Mouse (Mus musculus) gonadal fat pad, adult 2 months (tissue): Measurements from ENCODE around the gene Icam1. TPM values are rescaled to one million over a fixed set of nuclear protein-coding genes. Genes with fewer than 3 reads are reported as not detected.

ENCODE experiments used
- DNase-seq: peaks from one replicate; pipeline ENCODE4 v3.0.0-alpha.2; 2012; ENCODE audit warnings: low read depth
- polyA plus RNA-seq: library from polyadenylated mRNA; depleted of rRNA; stranded (reverse); fragments of >200 nt; gene quantifications from 2 replicates; pipeline ENCODE4 v1.2.3, GENCODE M21; 2012; rRNA removed

Gene Icam1
- polyA plus RNA-seq, 1 experiment: 20.8 TPM

- DNase-seq: no peak
Measured at GRCm38 (mm10) chr9:21051578-21051977, 35.8 kb downstream of the Icam1 start.

- no peak for DNase-seq
Measured at GRCm38 (mm10) chr9:21062928-21063327, 47.1 kb downstream of the Icam1 start.

GRCm38 (mm10) chr9:21067006-21067684 lies 51.4 kb downstream of the Icam1 start, which contains the start of gene Zglp1:
Zglp1 (minus strand) TSS chr9:21067093.
- DNase-seq: no peak

GRCm38 (mm10) chr9:21072641-21073040 lies 56.9 kb downstream of the Icam1 start:
- DNase-seq: no peak

- no peak for DNase-seq
Measured at GRCm38 (mm10) chr9:21073044-21073840, 57.5 kb downstream of the Icam1 start, which contains the start of the genes Gm49373 and Fdx1l. Gm49373 (minus strand) TSS chr9:21073096. Fdx1l (minus strand) TSS chr9:21073614.

- no peak for DNase-seq
Measured at GRCm38 (mm10) chr9:21074173-21074572, 58.4 kb downstream of the Icam1 start.

GRCm38 (mm10) chr9:21075625-21076024 lies 59.8 kb downstream of the Icam1 start:
- no peak for DNase-seq

Other genes with a start within 250 kb of the Icam1 start
- gene Col5a3, start 200.9 kb upstream of the Icam1 start, polyA plus RNA-seq: 76.0 and 138 TPM in 2 replicates
- not detected in 2 replicates for gene Rdh8, start 197.5 kb upstream of the Icam1 start, polyA plus RNA-seq
- 64.6 and 88.0 TPM in 2 replicates for gene A230050P20Rik, start 147.3 kb upstream of the Icam1 start, polyA plus RNA-seq
- gene Angptl6, start 136.3 kb upstream of the Icam1 start, polyA plus RNA-seq: 4.7 and 5.4 TPM in 2 replicates
- 38.7 TPM in 2 replicates for gene Ppan, start 127.8 kb upstream of the Icam1 start, polyA plus RNA-seq
- gene Eif3g, start 117.4 kb upstream of the Icam1 start, polyA plus RNA-seq: 128 and 129 TPM in 2 replicates
- 16.1 TPM in 2 replicates for gene Dnmt1, start 56.1 kb upstream of the Icam1 start, polyA plus RNA-seq
- gene S1pr2, start 39.2 kb upstream of the Icam1 start, polyA plus RNA-seq: 5.9 and 6.5 TPM in 2 replicates
- gene Mrpl4, start 13.2 kb upstream of the Icam1 start, polyA plus RNA-seq: 76.1 and 83.2 TPM in 2 replicates
- 0.11 and 0.37 TPM in 2 replicates for gene Icam4, start 13.4 kb downstream of the Icam1 start, polyA plus RNA-seq
- 0.22 and 0.30 TPM in 2 replicates for gene Icam5, start 16.1 kb downstream of the Icam1 start, polyA plus RNA-seq
- gene Zglp1, start 51.1 kb downstream of the Icam1 start, polyA plus RNA-seq: not detected in 2 replicates
- 0.13 and 0.27 TPM in 2 replicates for gene Gm49373, start 57.1 kb downstream of the Icam1 start, polyA plus RNA-seq
- gene Fdx1l, start 57.6 kb downstream of the Icam1 start, polyA plus RNA-seq: 46.8 and 63.4 TPM in 2 replicates
- gene Gm38431, start 76.0 kb downstream of the Icam1 start, polyA plus RNA-seq: 0.90 and 4.4 TPM in 2 replicates
- 39.2 and 46.2 TPM in 2 replicates for gene Raver1, start 76.0 kb downstream of the Icam1 start, polyA plus RNA-seq
- gene Tyk2, start 115.3 kb downstream of the Icam1 start, polyA plus RNA-seq: 23.5 and 28.4 TPM in 2 replicates
- 49.6 and 72.2 TPM in 2 replicates for gene Cdc37, start 134.0 kb downstream of the Icam1 start, polyA plus RNA-seq
- gene Pde4a, start 149.7 kb downstream of the Icam1 start, polyA plus RNA-seq: 16.6 and 24.5 TPM in 2 replicates
- gene Keap1, start 223.4 kb downstream of the Icam1 start, polyA plus RNA-seq: 67.8 and 68.5 TPM in 2 replicates
- 0.37 and 0.53 TPM in 2 replicates for gene S1pr5, start 232.5 kb downstream of the Icam1 start, polyA plus RNA-seq
- 25.7 and 27.3 TPM in 2 replicates for gene Atg4d, start 249.3 kb downstream of the Icam1 start, polyA plus RNA-seq